Mouse (Mus musculus) liver, adult 2 months (tissue): ENCODE results near the gene Zfp319. TPM values are rescaled to one million over a fixed set of nuclear protein-coding genes. Genes with fewer than 3 reads are reported as not detected.

Experiments used
- DNase-seq: peaks from one replicate; pipeline ENCODE4 v3.0.0-alpha.2; 2011; ENCODE audit warnings: low read depth, low spot score; ENCODE audit errors: extremely low read depth
- H3K27ac ChIP-seq: fragments of 200-500 bp; replicated peaks from 2 replicates; pipeline ENCODE4 v1.5.1; 2012; ENCODE audit warnings: low read depth, mild to moderate bottlenecking, control low read depth, inconsistent platforms, low read length; ENCODE audit not compliant: insufficient read depth
- H3K27me3 ChIP-seq: fragments of 200-500 bp; 2 replicates; pipeline ENCODE4 v1.6.1; 2012; ENCODE audit warnings: mild to moderate bottlenecking, moderate library complexity, low read length, inconsistent platforms; ENCODE audit not compliant: control insufficient read depth, insufficient read depth
- H3K36me3 ChIP-seq: fragments of 200-500 bp; 2 replicates; pipeline ENCODE4 v1.6.1; 2012; ENCODE audit warnings: low read length, inconsistent platforms; ENCODE audit not compliant: control insufficient read depth, insufficient read depth
- H3K4me1 ChIP-seq: fragments of 200-500 bp; 2 replicates; pipeline ENCODE4 v1.6.1; 2011; ENCODE audit warnings: low read length; ENCODE audit not compliant: control insufficient read depth, insufficient read depth
- H3K4me3 ChIP-seq: fragments of 200-500 bp; 2 replicates; pipeline ENCODE4 v1.5.1; 2011; ENCODE audit warnings: low read depth, mild to moderate bottlenecking, control low read depth, low read length, moderate library complexity; ENCODE audit not compliant: insufficient read depth
- H3K79me2 ChIP-seq: fragments of 200-500 bp; 2 replicates; pipeline ENCODE4 v1.6.1; 2012; ENCODE audit warnings: inconsistent platforms, mild to moderate bottlenecking, low read length, moderate library complexity; ENCODE audit not compliant: control insufficient read depth, insufficient read depth
- H3K9ac ChIP-seq: fragments of 200-500 bp; 2 replicates; pipeline ENCODE4 v1.6.1; 2012; ENCODE audit warnings: low read depth, mild to moderate bottlenecking, control low read depth, inconsistent platforms, low read length
- CTCF ChIP-seq: fragments of 200-500 bp; IDR thresholded peaks from 2 replicates; pipeline ENCODE4 v1.5.1; 2011; ENCODE audit warnings: low read depth, low read length, control low read depth
- POLR2A ChIP-seq: fragments of 200-500 bp; IDR thresholded peaks from 2 replicates; pipeline ENCODE4 v1.6.1; 2011; ENCODE audit warnings: low read length, control low read depth; ENCODE audit not compliant: insufficient read depth; ENCODE audit errors: extremely low read depth
- WGBS: fragments of 180-500 bp; shearing (Covaris S2); methylation state at CpG from one replicate; pipeline ENCODE4 v1.1.7; 2018; 5-methylcytosine and 5-hydroxymethylcytosine counted together
- polyA plus RNA-seq: library from polyadenylated mRNA; depleted of rRNA; stranded (reverse); fragments of >200 nt; gene quantifications from 2 replicates; pipeline ENCODE4 v1.2.3, GENCODE M21; 2012
- total RNA-seq: library from RNA; depleted of rRNA; stranded (reverse); fragments of >200 nt; gene quantifications from 2 replicates; pipeline ENCODE4 v1.2.3, GENCODE M21; 2014

Gene Zfp319
- total and polyA plus RNA-seq, 2 experiments: 1.2 to 3.2 TPM

GRCm38 (mm10) chr8:95332437-95333199 is 868 bp upstream of the Zfp319 start:
- H3K4me3 ChIP-seq: peak overlapping the region; percentile 92
- peaks cover 13% of the 10 kb centered on the region for H3K4me1 ChIP-seq
- no peak for TF ChIP-seq CTCF
- no peak for TF ChIP-seq POLR2A
- peaks cover 11% of the 10 kb centered on the region for H3K36me3 ChIP-seq
- WGBS: 7% methylated on average over 21 of the region's 21 CpGs
- no peaks in the 10 kb centered on the region for H3K27me3 ChIP-seq
- DNase-seq: peak; percentile 24
- peaks cover 23% of the 10 kb centered on the region; the same call in 1 of the 2 replicates for H3K79me2 ChIP-seq
- H3K27ac ChIP-seq: peak overlapping the region; percentile 99
- H3K9ac ChIP-seq: peak overlapping the region; percentile 92

GRCm38 (mm10) chr8:95331156-95331719 is 512 bp downstream of the Zfp319 start:
- under 1% methylated on average over 38 of the region's 38 CpGs for WGBS
- Histone ChIP-seq H3K4me1 (peaks cover 13% of the 10 kb centered on the region), H3K79me2 (peaks cover 26% of the 10 kb centered on the region; the same call in 1 of the 2 replicates), H3K36me3 (peaks cover 8% of the 10 kb centered on the region), H3K4me3 (peak overlapping the region; percentile 92), H3K9ac (peak overlapping the region; percentile 95), H3K27ac (peak overlapping the region; percentile 77), H3K27me3 (no peaks in the 10 kb centered on the region)
- TF ChIP-seq POLR2A (no peak), CTCF (no peak)
- DNase-seq: no peak

- H3K9ac ChIP-seq: no peak overlapping the region
- DNase-seq: no peak
- H3K4me3 ChIP-seq: no peak overlapping the region; the same call in 1 of the 2 replicates
- no peaks in the 10 kb centered on the region for H3K27me3 ChIP-seq
- 72% methylated on average over 1 of the region's 1 CpGs for WGBS
- H3K79me2 ChIP-seq: peaks cover 26% of the 10 kb centered on the region; the same call in 1 of the 2 replicates
- peaks cover 8% of the 10 kb centered on the region for H3K36me3 ChIP-seq
- H3K4me1 ChIP-seq: peaks cover 11% of the 10 kb centered on the region
- no peak overlapping the region for H3K27ac ChIP-seq
- no peak for TF ChIP-seq POLR2A
- no peak for TF ChIP-seq CTCF
These were observed 1.4 kb downstream of the Zfp319 start for GRCm38 (mm10) chr8:95330367-95330766.

GRCm38 (mm10) chr8:95327866-95328465 is 3.8 kb downstream of the Zfp319 start:
- TF ChIP-seq CTCF (no peak), POLR2A (no peak)
- peaks cover 9% of the 10 kb centered on the region for H3K4me1 ChIP-seq
- no peak overlapping the region for H3K27ac ChIP-seq
- no peak for DNase-seq
- H3K79me2 ChIP-seq: peaks cover 18% of the 10 kb centered on the region; the same call in 1 of the 2 replicates
- H3K9ac ChIP-seq: no peak overlapping the region
- 97% methylated on average over 46 of the region's 46 CpGs for WGBS
- H3K27me3 ChIP-seq: no peaks in the 10 kb centered on the region
- H3K4me3 ChIP-seq: no peak overlapping the region
- peaks cover 3% of the 10 kb centered on the region; the same call in 1 of the 2 replicates for H3K36me3 ChIP-seq

GRCm38 (mm10) chr8:95326822-95327221 is 4.9 kb downstream of the Zfp319 start:
- H3K79me2 ChIP-seq: peaks cover 18% of the 10 kb centered on the region; the same call in 1 of the 2 replicates
- H3K4me3 ChIP-seq: no peak overlapping the region
- H3K9ac ChIP-seq: no peak overlapping the region
- DNase-seq: no peak
- 76% methylated on average over 5 of the region's 5 CpGs for WGBS
- no peak for TF ChIP-seq POLR2A
- TF ChIP-seq CTCF: no peak
- peaks cover 6% of the 10 kb centered on the region for H3K4me1 ChIP-seq
- peaks cover 3% of the 10 kb centered on the region; the same call in 1 of the 2 replicates for H3K36me3 ChIP-seq
- no peak overlapping the region for H3K27ac ChIP-seq
- H3K27me3 ChIP-seq: no peaks in the 10 kb centered on the region

- Histone ChIP-seq H3K9ac (no peak overlapping the region), H3K79me2 (peaks cover 18% of the 10 kb centered on the region; the same call in 1 of the 2 replicates), H3K27ac (no peak overlapping the region), H3K4me1 (peaks cover 6% of the 10 kb centered on the region), H3K27me3 (no peaks in the 10 kb centered on the region), H3K36me3 (peaks cover 3% of the 10 kb centered on the region; the same call in 1 of the 2 replicates), H3K4me3 (no peak overlapping the region)
- no peak for DNase-seq
- TF ChIP-seq CTCF: no peak
- no peak for TF ChIP-seq POLR2A
- WGBS: 58% methylated on average over 5 of the region's 5 CpGs
These were observed 7.1 kb downstream of the Zfp319 start for GRCm38 (mm10) chr8:95324646-95325045.
